In genomic region chr17:83159634-83160033, GRCm38 (mm10) we compare ENCODE assay signal across 25 mouse cellular contexts.
"Had no signal": no experiment of that assay in that cellular context is flagged by ENCODE, and none has a peak within 500 bp of the region (broad histone marks: within the 10 kb centered on the region; RNA-seq: fewer than 3 reads in every experiment).

No protein-coding gene starts in this region.

- H3K9ac ChIP-seq: heart, embryonic 12.5 days; hindbrain, embryonic 12.5 days; hindbrain, embryonic 14.5 days; kidney, embryonic 15.5 days; limb, embryonic 13.5 days; limb, embryonic 15.5 days; liver, embryonic 12.5 days; liver, embryonic 14.5 days had no signal

- H3K27ac ChIP-seq: heart, adult 2 months; hindbrain, embryonic 10.5 days; hindbrain, embryonic 12.5 days; hindbrain, embryonic 14.5 days; kidney, embryonic 15.5 days; kidney, postnatal 0 days; layer of hippocampus, adult 2 months; limb, embryonic 13.5 days; limb, embryonic 15.5 days; liver, embryonic 12.5 days; liver, embryonic 14.5 days had no signal

- H3K4me3 ChIP-seq: heart, adult 2 months; heart, embryonic 12.5 days; hindbrain, embryonic 10.5 days; hindbrain, embryonic 12.5 days; kidney, embryonic 15.5 days; layer of hippocampus, adult 2 months; limb, embryonic 13.5 days; limb, embryonic 15.5 days; liver, embryonic 12.5 days had no signal

- H3K9me3 ChIP-seq: heart, embryonic 12.5 days; hindbrain, embryonic 10.5 days; hindbrain, embryonic 12.5 days; kidney, embryonic 15.5 days; limb, embryonic 13.5 days; limb, embryonic 15.5 days; liver, embryonic 12.5 days had no signal

- DNase-seq: gastrocnemius, postnatal 14 days; gastrocnemius, postnatal 36 days; heart, adult 11 months; heart, adult 2 months; heart, postnatal 10 days; heart, postnatal 4 days; kidney, adult 11 months; kidney, adult 2 months; kidney, adult 9 months; kidney, postnatal 25 days; kidney, postnatal 4 days; left cerebral cortex, postnatal 4 days had no signal

- ATAC-seq: hindbrain, embryonic 16.5 days; intestine, embryonic 16.5 days; liver, embryonic 12.5 days had no signal

- H3K36me3 ChIP-seq: heart, embryonic 12.5 days; hindbrain, embryonic 10.5 days; hindbrain, embryonic 12.5 days; kidney, embryonic 15.5 days; limb, embryonic 13.5 days; limb, embryonic 15.5 days; liver, embryonic 12.5 days had no signal

- H3K27me3 ChIP-seq: heart, embryonic 12.5 days; hindbrain, embryonic 12.5 days; liver, embryonic 12.5 days had no signal

- H3K4me2 ChIP-seq: heart, embryonic 12.5 days; hindbrain, embryonic 12.5 days; hindbrain, embryonic 14.5 days; kidney, embryonic 15.5 days; limb, embryonic 13.5 days; limb, embryonic 15.5 days; liver, embryonic 12.5 days had no signal

- H3K4me1 ChIP-seq: liver, embryonic 12.5 days had no signal
